Mouse (Mus musculus) cerebellum, postnatal 4 days (tissue): ENCODE measurements at regions not wholly inside any gene's neighbourhood (a gene's known extent, or its start where the extent isn't known, plus 50 kb on each side); places are given as distances from the start of the nearest gene placed in this dataset.

Experiments
- DNase-seq, 2 experiments: peaks; one replicate each; pipeline ENCODE4 v3.0.0; 2022; ENCODE audit warnings: low spot score in 2 of 2, mixed read lengths in 1 of 2

- no peak for DNase-seq
Measured at GRCm38 (mm10) chr8:29460119-29460518, 2012.6 kb downstream of the Poteg start.

GRCm38 (mm10) chr8:29492931-29493330 lies 2045.5 kb downstream of the Poteg start:
- DNase-seq, result no peak

- no peak for DNase-seq
Measured at GRCm38 (mm10) chr8:29527327-29527726, 2079.9 kb downstream of the Poteg start.

DNA sequence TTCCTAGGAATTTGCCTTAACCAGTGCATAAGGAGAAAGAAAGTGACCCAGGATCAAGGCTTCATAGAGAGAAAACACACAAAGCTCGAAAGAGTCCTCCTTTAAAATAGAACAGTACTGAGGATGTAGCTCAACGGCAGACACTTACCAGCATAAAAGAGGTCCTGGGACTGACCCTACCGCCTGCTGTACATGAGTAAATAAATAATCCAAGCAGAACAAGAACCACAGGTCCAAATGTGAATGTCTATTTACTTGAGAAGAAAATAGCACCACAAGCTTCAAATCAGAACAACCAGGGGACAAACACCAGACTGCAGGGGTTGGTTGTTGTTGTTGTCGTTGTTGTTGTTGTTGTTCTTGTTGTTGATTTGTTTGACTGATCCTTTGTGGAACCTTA lies 2084.1 kb downstream of the Poteg start:
- DNase-seq, result no peak

DNA sequence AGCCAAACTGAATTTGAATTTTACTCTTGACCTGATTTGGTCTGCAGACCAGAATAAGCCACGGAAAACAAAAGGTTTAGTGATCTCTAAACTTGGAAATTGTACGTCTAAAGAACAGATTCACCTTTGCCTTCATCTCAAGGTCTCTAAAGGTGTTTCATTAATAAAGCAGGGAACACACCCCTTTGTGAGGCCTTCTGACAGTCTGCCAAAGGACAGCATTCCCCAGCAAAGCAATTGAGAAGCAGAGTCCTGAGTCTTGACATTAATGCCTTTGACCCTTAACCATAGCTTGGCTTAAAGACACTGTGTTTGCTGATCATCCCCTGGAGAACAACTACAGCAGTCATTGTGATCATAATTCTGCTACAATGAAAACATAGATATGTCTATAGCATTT lies 2090.5 kb downstream of the Poteg start:
- no peak for DNase-seq

GRCm38 (mm10) chr8:29539856-29540255 lies 2092.4 kb downstream of the Poteg start:
- no peak for DNase-seq

- no peak for DNase-seq
Measured at GRCm38 (mm10) chr8:29544142-29544541, 2096.7 kb downstream of the Poteg start.

DNA sequence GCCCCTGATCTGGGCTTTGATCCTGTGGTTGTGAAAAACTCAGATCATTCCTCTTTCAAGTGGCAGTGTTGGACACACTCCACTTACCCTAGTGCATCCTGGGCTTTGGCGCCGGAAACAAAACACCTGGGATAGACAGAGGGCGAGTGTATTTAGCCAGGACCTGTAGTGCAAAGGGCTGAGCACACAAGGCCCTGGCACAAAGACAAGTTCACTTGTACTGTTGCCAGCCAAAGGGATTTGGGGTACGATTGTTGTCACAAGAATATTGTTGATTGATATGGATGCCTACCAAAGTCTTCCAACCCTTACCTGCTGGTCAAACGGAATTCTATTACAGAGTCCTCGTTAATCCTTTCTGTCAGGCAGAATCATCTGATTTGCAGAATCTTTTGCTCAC lies 2138.2 kb downstream of the Poteg start:
- peak in 1 of 2 experiments; percentile 2 for DNase-seq

GRCm38 (mm10) chr8:29594129-29594528 lies 2146.7 kb downstream of the Poteg start:
- DNase-seq, result no peak

DNA sequence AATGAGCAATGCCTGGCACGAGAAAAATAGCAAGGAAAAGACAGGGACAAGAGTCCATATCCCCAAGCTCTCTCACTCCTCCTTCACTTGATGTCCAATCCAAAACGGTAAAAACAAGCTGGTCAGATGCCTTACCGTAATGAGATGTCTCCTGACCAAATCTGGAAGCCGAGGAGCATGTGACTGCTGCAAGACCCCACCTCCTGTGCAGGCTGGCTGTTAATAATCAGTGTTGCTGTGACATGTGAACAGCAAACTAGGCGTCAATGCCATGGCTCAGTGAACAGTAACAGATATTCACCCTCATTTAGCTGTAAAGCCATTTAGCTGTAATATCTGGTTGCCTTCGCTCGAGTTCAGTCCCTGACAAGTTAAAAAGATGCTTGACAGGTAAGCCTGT lies 2166.6 kb downstream of the Poteg start:
- no peak for DNase-seq

DNA sequence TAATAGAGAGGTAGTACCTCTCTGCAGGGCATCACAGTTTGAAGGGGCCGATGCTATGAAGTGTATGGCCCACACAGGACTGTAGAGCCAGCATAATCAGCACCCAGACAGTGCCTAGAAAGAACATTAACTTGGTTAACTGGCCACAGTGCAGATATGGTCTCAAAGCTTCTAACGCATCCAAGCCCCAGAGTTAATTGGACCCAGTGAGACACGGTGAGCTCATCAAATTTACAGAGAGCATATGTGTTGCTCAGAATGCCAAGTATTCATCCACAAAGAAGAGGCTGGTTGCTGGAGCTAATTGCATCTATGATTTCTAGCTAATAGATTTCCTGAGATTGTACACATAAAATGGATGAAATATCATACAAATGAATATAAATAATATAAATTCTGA lies 2214.1 kb downstream of the Poteg start:
- no peak for DNase-seq

DNA sequence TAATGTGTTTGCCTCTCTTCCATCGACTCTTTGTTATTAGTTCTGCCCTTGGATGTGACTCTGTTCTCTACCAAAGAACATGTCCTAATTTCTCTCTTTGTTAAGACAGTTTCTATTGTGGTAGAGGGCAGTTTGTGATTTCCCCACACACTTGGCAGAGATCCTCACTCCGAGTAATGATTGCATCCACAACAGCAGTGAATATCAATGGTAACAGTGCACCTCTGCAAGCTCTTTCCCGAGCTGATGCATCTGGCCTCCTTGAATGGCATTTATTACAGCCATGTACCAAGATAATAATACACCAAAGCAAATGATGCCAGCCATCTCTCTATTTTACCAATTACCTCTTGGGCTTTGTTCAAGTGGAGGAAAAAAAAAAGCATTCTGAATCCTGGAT lies 2228.4 kb downstream of the Poteg start:
- DNase-seq, result no peak

GRCm38 (mm10) chr8:29683340-29683739 lies 2235.9 kb downstream of the Poteg start:
- no peak for DNase-seq

- no peak for DNase-seq
Measured at GRCm38 (mm10) chr8:29686594-29686993, 2239.1 kb downstream of the Poteg start.

- no peak for DNase-seq
Measured at GRCm38 (mm10) chr8:29695698-29696097, 2248.2 kb downstream of the Poteg start.
